Mouse (Mus musculus): ENCODE data around the gene Olah.

DNA sequence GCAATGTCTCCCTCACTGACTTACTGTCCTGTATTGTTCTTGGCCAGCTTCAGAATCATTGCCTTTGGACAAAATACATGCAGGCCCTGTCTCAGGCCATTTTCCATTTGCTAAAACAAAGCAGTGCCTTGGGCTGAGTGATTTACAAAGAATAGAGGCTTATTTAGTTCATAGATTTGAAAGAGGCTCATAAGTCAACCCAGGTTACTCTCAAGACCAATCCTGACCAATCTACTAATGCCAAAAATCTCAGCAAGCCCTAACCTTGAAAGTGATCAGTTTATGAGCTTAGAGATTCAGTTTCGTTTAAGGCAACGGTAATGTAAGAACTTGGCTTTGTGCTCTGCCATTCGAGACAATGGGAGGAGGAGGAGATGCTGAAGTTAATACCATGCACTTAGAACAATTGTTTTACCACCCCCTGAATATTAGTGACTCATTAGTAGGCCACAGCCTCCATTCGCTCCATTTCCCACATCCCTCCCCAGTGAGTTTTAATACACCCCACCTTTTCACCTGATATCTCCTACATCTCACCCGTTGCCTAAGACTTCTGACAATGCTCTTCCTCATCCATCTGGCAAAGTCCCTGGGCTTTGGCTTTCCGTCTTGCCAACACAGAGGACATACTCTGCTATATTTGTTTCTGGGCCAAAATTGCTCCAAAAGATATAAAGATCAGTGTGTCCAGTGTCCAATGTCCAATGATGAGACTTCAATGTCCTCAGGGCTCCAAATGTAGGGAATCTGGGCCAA is 9.7 kb downstream of the Olah start:
- TF ChIP-seq CTCF (IDR thresholded peaks at IDR 0.05; ENCODE audit: insufficient read depth, low read depth, low read length) (no peak), POLR2A (IDR thresholded peaks at IDR 0.05; ENCODE audit: insufficient read depth, low read depth, low read length) (no peak)
